Mouse (Mus musculus): Measurements from ENCODE around the gene Foxl1.

Gene Foxl1

GRCm38 (mm10) chr8:121092627-121093026, 35.1 kb upstream of the Foxl1 start:
- peak; percentile 50 to 62 for DNase-seq (ENCODE audit: low read depth in 2 of 2, low spot score in 2 of 2)

- DNase-seq (ENCODE audit: low read depth in 2 of 2, low spot score in 2 of 2): no peak
Observed at GRCm38 (mm10) chr8:121093496-121093895, 34.2 kb upstream of the Foxl1 start.

- DNase-seq (ENCODE audit: low read depth in 2 of 2, low spot score in 2 of 2): peak; percentile 65 to 75
Observed at GRCm38 (mm10) chr8:121104049-121104818, 23.5 kb upstream of the Foxl1 start.

- DNase-seq (ENCODE audit: low read depth in 2 of 2, low spot score in 2 of 2): peak; percentile 96 to 98
Observed at GRCm38 (mm10) chr8:121107668-121108656, 19.8 kb upstream of the Foxl1 start, which contains the start of gene Mthfsd. Gene Mthfsd (minus strand): TSS chr8:121108392.

- no peak for DNase-seq (ENCODE audit: low read depth in 2 of 2, low spot score in 2 of 2)
Observed at GRCm38 (mm10) chr8:121108657-121109056, 19.1 kb upstream of the Foxl1 start.

GRCm38 (mm10) chr8:121111145-121111907, 16.4 kb upstream of the Foxl1 start:
- no peak for DNase-seq (ENCODE audit: low read depth in 2 of 2, low spot score in 2 of 2)

GRCm38 (mm10) chr8:121113261-121113660, 14.5 kb upstream of the Foxl1 start:
- DNase-seq (ENCODE audit: low read depth in 2 of 2, low spot score in 2 of 2): peak; percentile 96 to 98

- no peak for DNase-seq (ENCODE audit: low read depth in 2 of 2, low spot score in 2 of 2)
Observed at GRCm38 (mm10) chr8:121115136-121115535, 12.6 kb upstream of the Foxl1 start.

- DNase-seq (ENCODE audit: low read depth in 2 of 2, low spot score in 2 of 2): peak; percentile 37 to 66
Observed at GRCm38 (mm10) chr8:121115948-121116347, 11.8 kb upstream of the Foxl1 start, which contains the start of gene Foxc2. Gene Foxc2 (plus strand): TSS chr8:121116171.

GRCm38 (mm10) chr8:121116591-121117185, 11.1 kb upstream of the Foxl1 start:
- DNase-seq (ENCODE audit: low read depth in 2 of 2, low spot score in 2 of 2): no peak

- no peak for DNase-seq (ENCODE audit: low read depth in 2 of 2, low spot score in 2 of 2)
Observed at GRCm38 (mm10) chr8:121117186-121117651, 10.5 kb upstream of the Foxl1 start.

GRCm38 (mm10) chr8:121117906-121118305, 9.8 kb upstream of the Foxl1 start:
- no peak for DNase-seq (ENCODE audit: low read depth in 2 of 2, low spot score in 2 of 2)

GRCm38 (mm10) chr8:121118634-121119420, 8.9 kb upstream of the Foxl1 start:
- no peak for DNase-seq (ENCODE audit: low read depth in 2 of 2, low spot score in 2 of 2)

- DNase-seq (ENCODE audit: low read depth in 2 of 2, low spot score in 2 of 2): no peak
Observed at GRCm38 (mm10) chr8:121119635-121120455, 7.9 kb upstream of the Foxl1 start.

GRCm38 (mm10) chr8:121120456-121121419, 7.0 kb upstream of the Foxl1 start:
- no peak for DNase-seq (ENCODE audit: low read depth in 2 of 2, low spot score in 2 of 2)

- DNase-seq (ENCODE audit: low read depth in 2 of 2, low spot score in 2 of 2): no peak
Observed at GRCm38 (mm10) chr8:121121704-121122103, 6.0 kb upstream of the Foxl1 start.

GRCm38 (mm10) chr8:121122368-121122767, 5.4 kb upstream of the Foxl1 start:
- no peak for DNase-seq (ENCODE audit: low read depth in 2 of 2, low spot score in 2 of 2)

- no peak for DNase-seq (ENCODE audit: low read depth in 2 of 2, low spot score in 2 of 2)
Observed at GRCm38 (mm10) chr8:121123113-121123512, 4.6 kb upstream of the Foxl1 start.

All from CD8-positive naive resting alpha-beta T cell, adult 2 months (primary cell).